Comparison of ENCODE assay signal across 8 mouse cellular contexts in the genomic region with DNA sequence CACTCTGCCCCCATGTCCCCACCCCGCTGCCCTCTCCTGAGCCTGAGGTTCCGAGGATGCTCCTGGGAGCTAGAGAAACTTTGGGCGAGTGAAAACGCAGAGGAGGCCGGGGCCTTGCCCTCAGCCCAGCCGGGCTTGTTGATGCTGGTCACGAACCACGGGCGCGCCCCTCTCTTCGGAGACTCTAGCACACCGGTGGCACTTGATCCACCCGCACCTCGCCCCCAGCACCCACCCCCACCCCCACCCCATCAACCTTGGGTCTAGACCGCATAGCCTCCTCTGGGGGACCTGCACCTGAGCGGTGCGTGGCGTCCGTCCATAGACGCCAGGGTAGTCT. TPM values are rescaled to one million over a fixed set of nuclear protein-coding genes. Genes with fewer than 3 reads are reported as not detected.
DNase-seq lines count a peak whose midpoint lies in the region; ATAC-seq and TF ChIP-seq lines count a peak whose summit lies in the region.

No protein-coding gene starts in this region.

- H3K79me2 ChIP-seq in MEL (ENCODE audit: control insufficient read depth, insufficient read depth, low read length, poor library complexity): peaks cover 6% of the 10 kb centered on the region; the same call in 1 of the 2 replicates

- H3K27me3 ChIP-seq in heart, embryonic 15.5 days: peaks cover 63% of the 10 kb centered on the region
- peaks cover 3 to 9% of the 10 kb centered on the region in 2 experiments for H3K27me3 ChIP-seq in MEL (ENCODE audit: control insufficient read depth in 1 of 2, insufficient read depth in 2 of 2, low read length in 2 of 2)
- peaks cover 69% of the 10 kb centered on the region for H3K27me3 ChIP-seq in forebrain, postnatal 0 days (ENCODE audit: insufficient read depth, low read length)
- H3K27me3 ChIP-seq in megakaryocyte, embryonic 14.5 days (replicated peaks): peaks cover 88% of the 10 kb centered on the region

- peak overlapping the region; percentile 79 for H3K9ac ChIP-seq in heart, embryonic 15.5 days
- H3K9ac ChIP-seq in MEL (ENCODE audit: control insufficient read depth, low read depth, low read length, poor library complexity, severe bottlenecking): peak overlapping the region; percentile 92
- H3K9ac ChIP-seq in forebrain, postnatal 0 days: peak overlapping the region; percentile 52

- H3K4me2 ChIP-seq in heart, embryonic 15.5 days: peak overlapping the region; percentile 89
- peak overlapping the region; percentile 82 for H3K4me2 ChIP-seq in forebrain, postnatal 0 days (ENCODE audit: low read depth)

- peak overlapping the region; percentile 85; the same call in 1 of the 2 replicates for H3K27ac ChIP-seq in heart, embryonic 15.5 days
- no peak overlapping the region for H3K27ac ChIP-seq in MEL (ENCODE audit: control insufficient read depth, low read depth, low read length)
- no peak overlapping the region for H3K27ac ChIP-seq in forebrain, postnatal 0 days (ENCODE audit: low read depth, low read length)

- no peak for TF ChIP-seq EP300 in MEL (IDR thresholded peaks at IDR 0.05; ENCODE audit: low read depth in 1 of 2, low read length in 2 of 2)

- peaks cover 22% of the 10 kb centered on the region for H3K4me1 ChIP-seq in heart, embryonic 15.5 days (replicated peaks)
- H3K4me1 ChIP-seq in MEL (ENCODE audit: control insufficient read depth in 1 of 2, insufficient read depth in 2 of 2, low read length in 2 of 2): peaks cover 0 to 2% of the 10 kb centered on the region in 2 experiments; a peak in 1 of 4 replicates
- 0 out of 2 replicates have a peak, but pooled peaks cover under 1% of the 10 kb centered on the region for H3K4me1 ChIP-seq in forebrain, postnatal 0 days (ENCODE audit: insufficient read depth)
- H3K4me1 ChIP-seq in megakaryocyte, embryonic 14.5 days: peaks cover 42% of the 10 kb centered on the region

- H3K36me3 ChIP-seq in heart, embryonic 15.5 days: no peaks in the 10 kb centered on the region
- H3K36me3 ChIP-seq in MEL (ENCODE audit: control insufficient read depth in 1 of 2, insufficient read depth in 2 of 2, low read length in 2 of 2): no peaks in the 10 kb centered on the region; a peak in 1 of 4 replicates
- no peaks in the 10 kb centered on the region for H3K36me3 ChIP-seq in forebrain, postnatal 0 days (ENCODE audit: insufficient read depth)
- no peaks in the 10 kb centered on the region for H3K36me3 ChIP-seq in megakaryocyte, embryonic 14.5 days (replicated peaks; ENCODE audit: low read length)

- no peak for TF ChIP-seq RAD21 in MEL (IDR thresholded peaks at IDR 0.05; ENCODE audit: low read depth, low read length)

- no peaks in the 10 kb centered on the region for H3K9me3 ChIP-seq in heart, embryonic 15.5 days (replicated peaks)
- no peaks in the 10 kb centered on the region for H3K9me3 ChIP-seq in MEL (replicated peaks; ENCODE audit: insufficient read depth, low read length)
- H3K9me3 ChIP-seq in forebrain, postnatal 0 days (ENCODE audit: low read length): no peaks in the 10 kb centered on the region
- H3K9me3 ChIP-seq in megakaryocyte, embryonic 14.5 days: 0 out of 2 replicates have a peak, but pooled peaks cover 5% of the 10 kb centered on the region

- WGBS in heart, embryonic 15.5 days: 1% methylated on average over 19 of the region's 20 CpGs
- 1% methylated on average over 20 of the region's 20 CpGs for WGBS in forebrain, postnatal 0 days

- H3K4me3 ChIP-seq in heart, embryonic 15.5 days: peak overlapping the region; percentile 66
- H3K4me3 ChIP-seq in MEL (ENCODE audit: control insufficient read depth in 1 of 2, insufficient read depth in 1 of 2, low read depth in 2 of 2, low read length in 2 of 2): peak overlapping the region; percentile 90 to 97
- H3K4me3 ChIP-seq in forebrain, postnatal 0 days (ENCODE audit: low read depth, low read length): peak overlapping the region; percentile 46
- peak overlapping the region; percentile 94 for H3K4me3 ChIP-seq in megakaryocyte, embryonic 14.5 days (replicated peaks)

- peak; percentile 44 for ATAC-seq in heart, embryonic 15.5 days (replicated peaks; ENCODE audit: insufficient number of reproducible peaks, insufficient read depth, low FRiP score, low read depth)
- peak; percentile 10; the same call in 1 of the 2 replicates for ATAC-seq in forebrain, postnatal 0 days
- no peak for ATAC-seq in megakaryocyte progenitor cell, adult 5-6 weeks (replicated peaks; ENCODE audit: poor library complexity)

- no peak for TF ChIP-seq POLR2A in MEL (IDR thresholded peaks at IDR 0.05; ENCODE audit: control insufficient read depth in 1 of 2, insufficient read depth in 1 of 2, low read depth in 1 of 2, low read length in 2 of 2, poor library complexity in 1 of 2)

- no peak for TF ChIP-seq CTCF in MEL (IDR thresholded peaks at IDR 0.05 in 2 of 3, conservative IDR thresholded peaks at IDR 0.05 in 1 of 3; ENCODE audit: control insufficient read depth in 1 of 3, insufficient read depth in 1 of 3, low read depth in 2 of 3, low read length in 3 of 3, poor library complexity in 1 of 3, severe bottlenecking in 1 of 3)
- no peak for TF ChIP-seq CTCF in forebrain, postnatal 0 days (IDR thresholded peaks at IDR 0.05; ENCODE audit: low read depth)

- DNase-seq in heart, adult 18-20 months: no peak
- no peak for DNase-seq in MEL (ENCODE audit: low read depth, low spot score)
- DNase-seq in forebrain, postnatal 0 days: no peak
- DNase-seq in frontal cortex, postnatal 14 days (ENCODE audit: low spot score in 2 of 2): no peak
- no peak for DNase-seq in gastrocnemius, adult 18-20 months (ENCODE audit: low spot score)

TF ChIP-seq in MEL, 35 proteins besides CTCF, POLR2A, EP300 and RAD21 (continues in another document):
- no peak for TF ChIP-seq MAFK (IDR thresholded peaks at IDR 0.05; ENCODE audit: borderline replicate concordance, low read depth, low read length)
- no peak for TF ChIP-seq RCOR1 (IDR thresholded peaks at IDR 0.05; ENCODE audit: low read depth, low read length)
- TF ChIP-seq MXI1 (IDR thresholded peaks at IDR 0.05; ENCODE audit: low read depth, low read length): no peak
- no peak for TF ChIP-seq MEF2A (IDR thresholded peaks at IDR 0.05; ENCODE audit: extremely low read depth, insufficient replicate concordance, low read depth, low read length, poor library complexity, severe bottlenecking)
- TF ChIP-seq MYC (IDR thresholded peaks at IDR 0.05; ENCODE audit: low read depth, low read length): no peak
- TF ChIP-seq ZMIZ1 (IDR thresholded peaks at IDR 0.05; ENCODE audit: low read depth, low read length): no peak
- TF ChIP-seq MYB (IDR thresholded peaks at IDR 0.05; ENCODE audit: low read depth, low read length): no peak
- no peak for TF ChIP-seq NELFE (IDR thresholded peaks at IDR 0.05; ENCODE audit: low read depth, low read length)
- no peak for TF ChIP-seq TCF12 (IDR thresholded peaks at IDR 0.05; ENCODE audit: low read depth, low read length)
- no peak for TF ChIP-seq ZKSCAN1 (IDR thresholded peaks at IDR 0.05; ENCODE audit: low read depth, low read length)
- no peak for TF ChIP-seq CHD1 (IDR thresholded peaks at IDR 0.05; ENCODE audit: low read depth, low read length)
- TF ChIP-seq POLR2AphosphoS5 (IDR thresholded peaks at IDR 0.05; ENCODE audit: borderline replicate concordance, low read depth, low read length): no peak
- no peak for TF ChIP-seq USF2 (IDR thresholded peaks at IDR 0.05; ENCODE audit: borderline replicate concordance in 1 of 2, insufficient read depth in 1 of 2, low read depth in 1 of 2, low read length in 2 of 2)

RNA-seq across cellular contexts. Expression of a gene that starts 0.7 kb away (rescaled TPM):
- polyA plus RNA-seq in heart, embryonic 15.5 days (2015; fragmentation: Nextera tagmentation; extraction: Ambion mirVana): 0.06 and 0.44 TPM in 2 replicates
- total RNA-seq in heart, adult 18-20 months (2021): under 1 TPM in 1 of 2 experiments, not detected in 1; 0.55 TPM
- total RNA-seq in MEL (2012; rRNA removed): 0.26 TPM in 1 of 2 replicates, not detected in the other
- polyA plus RNA-seq in MEL (2012; ENCODE audit: insufficient read depth in 1 of 2, insufficient read length in 2 of 2, low read depth in 1 of 2, low replicate concordance in 2 of 2, missing spikeins in 1 of 2): under 1 TPM in 1 of 2 experiments, not detected in 1; 0.10 TPM
- total RNA-seq in forebrain, postnatal 0 days (2014; rRNA removed): not detected in 2 replicates
- 0.06 and 0.21 TPM in 2 replicates for polyA plus RNA-seq in forebrain, postnatal 0 days (2015; fragmentation: Nextera tagmentation; extraction: Ambion mirVana)
- not detected in 2 replicates for polyA plus RNA-seq in megakaryocyte, embryonic 14.5 days (2012; ENCODE audit: insufficient read depth, low replicate concordance)
- 1 to 10 TPM; 1.0 to 1.4 TPM for total RNA-seq in gastrocnemius, adult 18-20 months (2021)
- total RNA-seq in megakaryocyte progenitor cell, adult 5-6 weeks (2015): not detected in 2 replicates
- not detected in 2 replicates for total RNA-seq in megakaryocyte progenitor cell, adult 5-6 weeks (2017)

RNA-seq across cellular contexts. Expression of a gene that starts 17.8 kb away (rescaled TPM):
- 14.0 and 15.1 TPM in 2 replicates for polyA plus RNA-seq in heart, embryonic 15.5 days (2015; fragmentation: Nextera tagmentation; extraction: Ambion mirVana)
- 10 to 100 TPM; 59.2 to 63.0 TPM for total RNA-seq in heart, adult 18-20 months (2021)
- 65.8 and 66.5 TPM in 2 replicates for total RNA-seq in MEL (2012; rRNA removed)
- 10 to 100 TPM in 1 of 2 experiments, not detected in 1; 68.1 TPM for polyA plus RNA-seq in MEL (2012; ENCODE audit: insufficient read depth in 1 of 2, insufficient read length in 2 of 2, low read depth in 1 of 2, low replicate concordance in 2 of 2, missing spikeins in 1 of 2)
- 92.2 and 94.7 TPM in 2 replicates for total RNA-seq in forebrain, postnatal 0 days (2014; rRNA removed)
- 17.4 and 21.4 TPM in 2 replicates for polyA plus RNA-seq in forebrain, postnatal 0 days (2015; fragmentation: Nextera tagmentation; extraction: Ambion mirVana)
- polyA plus RNA-seq in megakaryocyte, embryonic 14.5 days (2012; ENCODE audit: insufficient read depth, low replicate concordance): 2.7 and 5.1 TPM in 2 replicates
- 10 to 100 TPM; 67.2 to 67.6 TPM for total RNA-seq in gastrocnemius, adult 18-20 months (2021)
- 53.2 and 56.6 TPM in 2 replicates for total RNA-seq in megakaryocyte progenitor cell, adult 5-6 weeks (2015)
- 37.4 and 41.2 TPM in 2 replicates for total RNA-seq in megakaryocyte progenitor cell, adult 5-6 weeks (2017)

RNA-seq across cellular contexts. Expression of a gene that starts 22.4 kb away (rescaled TPM):
- polyA plus RNA-seq in heart, embryonic 15.5 days (2015; fragmentation: Nextera tagmentation; extraction: Ambion mirVana): 177 and 206 TPM in 2 replicates
- total RNA-seq in heart, adult 18-20 months (2021): 100 to 1,000 TPM in 1 of 2 experiments, 10 to 100 TPM in 1; 98.5 to 115 TPM
- 42.9 and 47.0 TPM in 2 replicates for total RNA-seq in MEL (2012; rRNA removed)
- 10 to 100 TPM in 1 of 2 experiments, not detected in 1; 70.7 TPM for polyA plus RNA-seq in MEL (2012; ENCODE audit: insufficient read depth in 1 of 2, insufficient read length in 2 of 2, low read depth in 1 of 2, low replicate concordance in 2 of 2, missing spikeins in 1 of 2)
- total RNA-seq in forebrain, postnatal 0 days (2014; rRNA removed): 164 and 184 TPM in 2 replicates
- polyA plus RNA-seq in forebrain, postnatal 0 days (2015; fragmentation: Nextera tagmentation; extraction: Ambion mirVana): 256 and 334 TPM in 2 replicates
- 48.7 and 223 TPM in 2 replicates for polyA plus RNA-seq in megakaryocyte, embryonic 14.5 days (2012; ENCODE audit: insufficient read depth, low replicate concordance)
- 10 to 100 TPM; 89.8 to 95.3 TPM for total RNA-seq in gastrocnemius, adult 18-20 months (2021)
- 139 and 147 TPM in 2 replicates for total RNA-seq in megakaryocyte progenitor cell, adult 5-6 weeks (2015)
- total RNA-seq in megakaryocyte progenitor cell, adult 5-6 weeks (2017): 169 and 175 TPM in 2 replicates
